Mouse (Mus musculus) G1E (cell line): ENCODE results near the gene Sh2d5.

Experiments
- CTCF ChIP-seq: IDR thresholded peaks from 2 replicates; pipeline ENCODE4 v1.5.1; 2012; ENCODE audit warnings: low read depth, low read length, inconsistent platforms, mixed read lengths
- GATA1 ChIP-seq: IDR thresholded peaks from 2 replicates; pipeline ENCODE4 v1.6.1; 2012; ENCODE audit warnings: borderline replicate concordance, low read length, inconsistent platforms, mixed read lengths

DNA sequence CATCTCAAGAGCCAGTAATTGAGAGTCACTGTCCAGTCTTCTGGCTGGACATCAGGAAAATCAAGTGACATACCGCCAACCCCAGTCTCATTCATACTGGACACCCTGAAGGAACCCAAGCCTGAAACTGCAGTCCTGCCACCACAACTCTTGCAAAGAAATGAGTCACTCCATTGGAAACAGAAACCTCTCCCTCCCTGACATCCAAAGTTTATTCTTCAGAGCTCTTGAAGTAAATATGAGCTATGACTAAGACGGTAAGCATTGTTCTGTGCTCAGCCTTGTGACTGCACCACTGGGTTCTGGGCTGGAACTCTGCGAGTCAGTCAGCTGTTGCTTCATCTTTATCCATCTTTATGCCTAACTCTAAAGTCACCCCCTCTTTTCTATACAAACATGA lies 36.3 kb upstream of the Sh2d5 start:
- TF ChIP-seq CTCF (no peak), GATA1 (no peak)
